Mouse (Mus musculus): Measurements from ENCODE around the gene Hist1h3d. TPM values are rescaled to one million over a fixed set of nuclear protein-coding genes. Genes with fewer than 3 reads are reported as not detected.
"Not testable (repeated sequence)": the region's sequence is repeated elsewhere in the genome, so short reads cannot be mapped to it uniquely, and the experiment has no call there.

Hist1h3d gene
- total RNA-seq, 2 experiments from 2014 or later, result 3.4 to 3.8 TPM

DNA sequence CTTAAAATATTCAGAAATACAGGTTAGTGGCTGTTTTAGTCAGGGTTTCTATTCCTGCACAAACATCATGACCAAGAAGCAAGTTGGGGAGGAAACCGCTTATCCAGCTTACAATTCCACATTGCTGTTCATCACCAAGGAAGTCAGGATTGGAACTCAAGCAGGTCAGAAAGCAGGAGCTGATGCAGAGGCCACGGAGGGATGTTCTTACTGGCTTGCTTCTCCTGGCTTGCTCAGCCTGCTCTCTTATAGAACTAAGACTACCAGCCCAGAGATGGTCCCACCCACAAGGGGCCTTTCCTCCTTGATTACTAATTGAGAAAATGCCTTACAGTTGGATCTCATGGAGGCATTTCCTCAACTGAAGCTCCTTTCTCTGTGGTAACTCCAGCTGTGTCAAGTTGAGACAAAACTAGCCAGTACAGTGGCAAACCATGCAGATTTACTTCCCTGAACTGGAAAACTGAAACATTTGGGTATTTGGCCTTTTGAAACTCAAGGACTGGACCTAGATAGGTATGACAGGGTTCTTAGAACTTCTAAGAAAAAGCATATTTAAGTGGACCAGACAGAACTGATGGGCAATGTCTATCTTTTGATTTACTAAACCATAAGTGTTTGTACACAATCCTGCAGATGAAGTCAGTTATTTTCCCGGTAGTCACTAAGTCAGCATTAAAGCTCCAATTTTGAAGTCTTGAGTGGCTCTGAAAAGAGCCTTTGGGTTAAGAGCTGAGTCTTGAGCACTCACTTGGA lies 33.2 kb upstream of the Hist1h3d start:
- not testable (repeated sequence) for DNase-seq

DNA sequence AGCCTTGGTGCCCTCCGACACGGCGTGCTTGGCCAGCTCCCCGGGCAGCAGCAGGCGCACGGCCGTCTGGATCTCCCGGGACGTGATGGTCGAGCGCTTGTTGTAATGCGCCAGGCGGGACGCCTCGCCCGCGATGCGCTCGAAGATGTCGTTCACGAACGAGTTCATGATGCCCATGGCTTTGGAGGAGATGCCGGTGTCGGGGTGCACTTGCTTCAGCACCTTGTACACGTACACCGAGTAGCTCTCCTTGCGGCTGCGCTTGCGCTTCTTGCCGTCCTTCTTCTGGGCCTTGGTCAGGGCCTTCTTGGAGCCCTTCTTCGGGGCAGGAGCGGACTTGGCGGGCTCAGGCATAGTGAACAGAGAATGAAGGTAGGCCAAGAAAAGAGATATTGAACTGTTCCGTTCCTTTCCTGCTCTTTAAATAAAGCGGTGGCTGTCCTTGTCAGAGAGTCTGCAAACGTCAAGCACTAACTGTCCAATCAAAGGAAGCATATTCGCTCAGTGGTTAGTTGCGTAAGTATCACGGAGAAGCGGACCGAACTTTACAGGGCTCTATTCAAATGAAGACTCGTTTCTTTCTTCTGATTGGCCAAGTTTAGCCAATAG lies 32.5 kb upstream of the Hist1h3d start, which contains the start of gene Hist1h2bh:
Hist1h2bh (minus strand) TSS at position 394 of the 609 bp plus-strand sequence.
- DNase-seq, result peak; percentile 61

DNA sequence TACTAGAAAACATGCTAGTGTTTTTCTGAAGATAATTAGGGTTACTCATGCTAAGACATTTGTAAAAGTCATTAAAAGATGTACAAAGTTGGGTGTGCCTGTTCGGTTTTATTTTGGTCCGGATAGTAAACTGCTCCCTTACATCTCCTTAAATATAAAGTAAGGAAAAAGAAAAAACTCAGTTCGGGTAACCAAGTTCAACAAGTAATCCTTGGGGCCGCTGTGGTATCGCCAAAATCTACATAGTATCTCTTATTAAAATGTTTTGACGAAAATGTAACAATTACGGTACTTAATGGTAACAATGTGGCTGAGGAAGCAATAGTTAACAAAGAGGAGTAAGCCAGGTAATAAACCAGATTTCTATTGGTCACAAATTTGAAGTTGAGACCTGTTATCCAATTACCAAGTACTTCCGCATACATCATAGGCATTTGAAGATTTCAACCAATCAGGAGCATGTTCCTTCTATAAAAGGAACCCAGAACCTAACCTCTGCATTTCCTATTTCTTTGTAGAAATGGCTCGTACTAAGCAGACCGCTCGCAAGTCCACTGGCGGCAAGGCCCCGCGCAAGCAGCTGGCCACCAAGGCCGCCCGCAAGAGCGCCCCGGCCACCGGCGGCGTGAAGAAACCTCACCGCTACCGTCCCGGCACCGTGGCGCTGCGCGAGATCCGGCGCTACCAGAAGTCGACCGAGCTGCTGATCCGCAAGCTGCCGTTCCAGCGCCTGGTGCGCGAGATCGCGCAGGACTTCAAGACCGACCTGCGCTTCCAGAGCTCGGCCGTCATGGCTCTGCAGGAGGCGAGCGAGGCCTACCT lies 31.4 kb upstream of the Hist1h3d start, which contains the start of gene Hist1h3f:
Hist1h3f (plus strand) TSS at position 88 of the 822 bp plus-strand sequence.
- peak; percentile 62 for DNase-seq

DNA sequence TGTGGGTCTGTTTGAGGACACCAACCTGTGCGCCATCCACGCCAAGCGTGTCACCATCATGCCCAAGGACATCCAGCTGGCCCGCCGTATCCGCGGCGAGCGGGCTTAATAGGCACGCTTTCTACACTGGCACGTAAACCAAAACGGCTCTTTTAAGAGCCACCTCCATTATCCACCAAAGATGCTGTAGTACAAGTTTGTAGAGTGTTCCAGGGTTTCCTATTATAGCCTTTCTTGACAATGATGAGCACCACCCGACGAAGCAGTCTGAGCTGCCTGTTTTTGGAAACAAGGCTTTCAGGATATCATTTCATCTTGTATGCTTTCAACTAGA lies 30.8 kb upstream of the Hist1h3d start:
- not testable (repeated sequence) for DNase-seq

DNA sequence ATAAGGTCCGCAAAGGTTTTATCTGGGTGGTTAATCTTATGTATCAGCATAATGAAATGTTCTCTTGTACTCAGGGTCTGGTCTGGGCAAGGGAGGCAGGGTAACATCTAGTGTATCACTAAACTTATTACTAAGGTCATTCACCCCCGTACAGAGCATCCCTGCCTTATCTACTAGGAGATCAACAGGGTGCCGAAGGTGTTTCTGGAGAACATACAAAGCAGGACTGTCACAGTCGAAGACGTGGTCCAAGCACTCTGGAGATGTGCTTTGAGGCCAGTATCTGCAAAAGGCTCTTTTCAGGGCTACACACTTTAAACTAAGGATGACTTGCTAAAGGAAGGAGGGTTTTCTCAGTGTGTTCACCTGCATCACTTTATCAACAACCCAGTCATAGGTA lies 28.9 kb upstream of the Hist1h3d start:
- no peak for DNase-seq

DNA sequence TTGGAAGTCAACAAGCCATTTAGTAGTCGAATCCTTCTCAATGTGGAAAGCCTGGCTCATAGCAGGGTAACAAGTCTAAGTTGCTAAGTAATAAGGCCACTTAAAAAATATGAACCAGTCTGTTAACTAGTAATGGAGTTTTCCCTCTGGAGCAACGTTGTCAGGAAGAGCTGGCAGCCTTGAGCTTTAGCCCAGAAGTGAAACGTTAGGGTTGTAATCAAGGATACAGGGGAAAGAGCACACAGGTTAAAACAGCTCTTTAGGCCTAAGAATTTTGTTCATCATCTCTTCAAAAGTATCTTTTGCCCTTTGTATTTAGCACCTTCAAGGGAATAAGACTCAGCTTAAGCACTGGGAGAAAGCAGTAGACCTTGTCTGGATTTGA lies 24.8 kb upstream of the Hist1h3d start:
- DNase-seq, result no peak

DNA sequence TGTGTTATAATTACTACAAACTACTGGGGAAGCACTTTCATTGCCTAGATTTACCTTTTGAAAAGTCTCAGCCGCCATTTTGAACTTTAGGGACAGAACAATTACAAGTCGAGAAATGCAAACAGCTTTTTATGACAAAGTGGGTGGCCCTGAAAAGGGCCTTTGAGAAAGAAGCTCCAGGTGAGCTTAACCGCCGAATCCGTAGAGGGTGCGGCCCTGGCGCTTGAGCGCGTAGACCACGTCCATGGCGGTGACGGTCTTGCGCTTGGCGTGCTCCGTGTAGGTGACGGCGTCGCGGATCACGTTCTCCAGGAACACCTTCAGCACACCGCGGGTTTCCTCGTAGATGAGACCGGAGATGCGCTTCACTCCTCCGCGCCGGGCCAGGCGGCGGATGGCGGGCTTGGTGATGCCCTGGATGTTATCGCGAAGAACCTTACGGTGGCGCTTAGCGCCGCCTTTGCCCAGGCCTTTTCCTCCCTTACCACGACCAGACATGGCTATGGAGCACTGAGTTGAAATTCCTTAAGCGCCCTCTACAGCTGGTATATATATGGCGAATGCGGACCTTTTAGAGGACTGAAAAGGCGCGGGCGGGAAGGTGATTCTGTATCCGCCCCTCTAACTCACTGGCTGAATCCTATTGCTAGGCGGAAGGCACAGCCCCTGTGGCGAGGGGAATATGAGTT lies 24.3 kb upstream of the Hist1h3d start, which contains the start of gene Hist1h4f:
Hist1h4f (minus strand) TSS at position 503 of the 689 bp plus-strand sequence.
- DNase-seq, result peak; percentile 62

DNA sequence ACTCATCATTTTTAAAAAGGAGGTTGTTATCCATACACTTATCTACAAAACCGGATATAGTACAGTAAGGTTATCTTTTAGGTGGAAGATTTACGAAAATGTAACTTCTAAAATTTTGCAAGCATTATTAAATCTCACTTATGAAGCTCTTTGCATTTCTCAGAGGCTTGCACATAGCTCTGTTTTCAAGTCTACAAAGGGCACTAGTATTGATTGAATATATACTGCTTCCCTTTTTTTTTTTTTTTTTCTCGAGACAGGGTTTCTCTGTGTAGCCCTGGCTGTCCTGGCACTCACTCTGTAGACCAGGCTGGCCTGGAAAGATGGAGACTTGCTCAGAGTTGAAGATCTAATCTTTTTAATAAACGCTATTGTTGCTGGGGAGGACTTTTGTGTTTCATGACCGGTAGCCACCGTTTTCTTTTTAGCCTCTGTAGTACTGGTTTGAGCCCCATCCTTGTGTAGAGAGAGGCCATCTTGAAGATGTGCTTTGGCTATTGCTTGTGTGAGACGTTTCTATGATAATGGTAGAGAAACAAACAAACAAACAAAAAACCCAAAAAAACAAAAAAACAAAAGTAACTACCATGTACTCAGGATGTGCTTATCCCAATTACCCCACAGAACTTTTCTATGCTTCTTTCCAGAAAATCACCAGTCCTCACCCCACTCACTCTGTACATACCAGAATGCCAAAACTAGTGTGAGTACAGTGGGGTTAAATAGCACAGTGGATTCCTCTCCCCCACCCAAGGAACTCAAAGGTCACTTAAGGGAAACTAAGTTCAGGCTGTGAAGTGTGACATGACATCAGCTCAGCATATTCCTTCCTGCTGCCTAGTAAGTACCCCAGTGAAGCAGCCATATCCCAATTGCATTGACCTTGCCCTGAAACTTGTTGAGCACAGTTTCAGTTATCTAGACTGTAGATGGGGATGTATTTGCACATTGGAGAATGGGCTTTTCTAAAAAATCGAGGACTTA lies 23.3 kb upstream of the Hist1h3d start:
- DNase-seq, result no peak

DNA sequence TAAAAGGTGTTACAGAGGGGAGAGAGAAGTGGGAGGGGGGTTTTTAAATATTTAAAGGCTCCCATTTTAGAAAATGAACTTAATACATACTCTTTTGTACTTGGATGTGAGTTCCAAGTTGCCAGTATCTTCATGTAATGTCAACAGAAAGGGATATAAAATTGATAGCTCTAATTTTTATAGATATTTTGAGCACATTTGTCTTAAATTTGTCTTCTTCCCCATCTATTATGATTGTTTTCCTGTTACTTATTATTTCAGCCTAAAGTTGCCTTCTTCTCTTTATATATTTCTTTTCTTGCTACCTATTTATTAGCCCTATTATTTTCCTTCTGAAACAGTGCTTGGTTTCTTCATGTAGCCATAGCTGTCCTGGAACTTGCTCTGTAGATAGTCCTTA lies 22.6 kb upstream of the Hist1h3d start, which contains the start of gene Hist1h1d:
Hist1h1d (plus strand) TSS at position 301 of the 400 bp plus-strand sequence.
- no peak for DNase-seq

DNA sequence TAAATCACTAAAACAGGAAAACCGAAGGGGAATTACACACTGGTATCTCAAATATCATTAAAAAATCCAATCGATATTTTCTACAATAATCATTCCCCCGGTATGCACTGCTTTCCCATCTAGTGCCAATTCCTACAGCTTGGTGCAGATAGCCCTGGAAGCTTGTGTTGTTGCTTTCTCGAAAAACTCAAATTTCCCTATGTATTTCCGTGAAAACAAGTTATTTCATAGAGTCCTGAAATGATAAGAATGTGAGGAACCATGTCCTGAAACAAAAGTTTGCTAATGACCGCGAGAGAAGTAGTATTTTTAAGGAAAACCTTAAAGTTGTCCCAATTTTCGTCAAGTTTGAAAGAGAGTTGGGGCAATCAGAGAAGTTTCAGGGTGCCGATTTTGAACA lies 21.2 kb upstream of the Hist1h3d start:
- DNase-seq, result no peak

DNA sequence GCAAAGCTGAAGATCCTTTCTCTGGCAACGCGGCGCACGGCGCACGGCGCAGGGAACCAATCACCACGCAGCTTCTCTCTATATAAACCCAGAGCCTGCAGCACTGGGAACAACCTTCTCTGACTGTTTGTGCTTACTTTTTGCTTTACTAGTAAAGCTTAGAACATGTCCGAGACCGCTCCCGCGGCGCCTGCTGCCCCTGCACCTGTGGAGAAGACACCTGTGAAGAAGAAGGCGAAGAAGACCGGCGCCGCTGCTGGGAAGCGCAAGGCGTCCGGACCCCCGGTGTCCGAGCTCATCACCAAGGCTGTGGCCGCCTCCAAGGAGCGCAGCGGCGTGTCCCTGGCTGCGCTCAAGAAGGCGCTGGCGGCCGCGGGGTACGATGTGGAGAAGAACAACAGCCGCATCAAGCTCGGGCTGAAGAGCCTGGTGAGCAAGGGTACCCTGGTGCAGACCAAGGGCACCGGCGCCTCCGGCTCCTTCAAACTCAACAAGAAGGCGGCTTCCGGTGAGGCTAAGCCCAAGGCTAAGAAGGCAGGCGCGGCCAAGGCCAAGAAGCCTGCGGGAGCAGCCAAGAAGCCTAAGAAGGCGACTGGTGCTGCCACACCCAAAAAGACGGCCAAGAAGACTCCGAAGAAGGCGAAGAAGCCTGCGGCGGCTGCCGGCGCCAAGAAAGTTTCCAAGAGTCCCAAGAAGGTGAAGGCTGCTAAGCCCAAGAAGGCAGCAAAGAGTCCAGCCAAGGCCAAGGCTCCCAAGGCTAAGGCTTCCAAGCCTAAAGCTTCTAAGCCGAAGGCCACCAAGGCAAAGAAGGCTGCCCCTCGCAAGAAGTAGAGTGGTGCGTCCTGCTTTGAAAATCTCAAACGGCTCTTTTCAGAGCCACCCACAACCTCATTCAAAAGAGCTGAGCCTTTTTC lies 20.4 kb upstream of the Hist1h3d start:
- peak; percentile 58 for DNase-seq

DNA sequence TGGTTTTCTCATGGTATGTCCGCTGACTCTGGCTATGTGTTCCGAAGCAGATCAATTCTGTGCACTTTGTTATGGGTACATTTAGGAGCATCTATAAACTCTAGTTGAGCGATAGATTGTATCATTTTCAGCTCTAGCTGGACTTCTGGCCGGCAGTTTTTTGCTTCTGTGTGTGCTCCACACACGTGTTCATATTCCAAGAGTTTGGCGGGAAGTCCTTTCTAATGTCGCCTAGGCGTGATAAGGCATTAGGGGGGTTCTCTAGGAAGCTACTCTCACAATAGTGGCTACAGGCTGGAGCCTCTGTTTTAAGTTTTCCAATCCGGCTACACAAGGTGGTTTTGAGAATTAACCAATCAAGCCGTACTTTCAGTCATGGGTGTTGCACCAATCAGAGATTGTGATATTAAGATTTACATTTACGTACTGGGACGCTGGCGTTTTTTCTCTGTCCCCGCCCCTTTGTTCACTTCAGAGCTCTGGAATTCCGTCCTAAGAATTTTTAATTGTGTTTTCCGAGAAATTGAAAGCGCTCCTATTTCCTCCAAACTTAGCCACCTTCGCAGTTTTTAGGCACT lies 19.6 kb upstream of the Hist1h3d start:
- peak; percentile 62 for DNase-seq

DNA sequence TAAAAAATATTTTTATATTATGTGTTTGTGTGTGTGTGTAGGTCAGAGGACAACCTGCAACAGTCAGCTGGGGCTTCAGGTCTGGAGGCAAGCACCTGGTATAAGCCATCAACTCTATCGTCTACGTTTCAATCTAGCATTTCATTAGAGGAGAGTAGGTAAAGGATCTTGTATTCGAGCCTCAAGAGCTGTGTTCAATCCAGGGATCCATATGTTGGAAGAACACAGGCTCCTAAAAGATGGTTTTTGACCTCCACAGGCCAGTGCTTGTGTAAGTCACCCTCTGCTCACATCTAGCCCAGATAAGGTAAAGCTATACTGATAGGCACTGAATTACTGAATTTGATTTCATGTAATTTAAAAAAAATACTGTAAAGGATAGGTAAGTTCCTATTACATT lies 18.7 kb upstream of the Hist1h3d start:
- no peak for DNase-seq

DNA sequence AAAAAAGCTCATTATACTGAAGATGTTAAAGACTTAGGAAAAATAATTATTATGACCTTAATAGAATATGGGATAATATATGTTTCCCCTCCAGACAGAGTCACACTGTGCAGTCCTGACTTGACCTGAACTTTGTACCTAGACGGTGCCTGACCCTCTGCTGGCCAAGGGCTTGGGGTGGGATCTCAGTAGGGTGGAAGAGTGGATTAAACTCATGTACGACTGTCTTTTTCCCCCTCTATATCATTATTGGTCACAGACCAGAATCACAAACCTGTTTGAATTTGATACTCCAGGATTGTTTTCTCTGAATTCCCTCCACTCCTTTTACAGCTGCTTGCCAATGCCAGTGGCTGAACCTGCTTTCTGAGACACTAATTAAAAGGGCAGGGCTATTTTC lies 14.9 kb upstream of the Hist1h3d start:
- not testable (repeated sequence) for DNase-seq

DNA sequence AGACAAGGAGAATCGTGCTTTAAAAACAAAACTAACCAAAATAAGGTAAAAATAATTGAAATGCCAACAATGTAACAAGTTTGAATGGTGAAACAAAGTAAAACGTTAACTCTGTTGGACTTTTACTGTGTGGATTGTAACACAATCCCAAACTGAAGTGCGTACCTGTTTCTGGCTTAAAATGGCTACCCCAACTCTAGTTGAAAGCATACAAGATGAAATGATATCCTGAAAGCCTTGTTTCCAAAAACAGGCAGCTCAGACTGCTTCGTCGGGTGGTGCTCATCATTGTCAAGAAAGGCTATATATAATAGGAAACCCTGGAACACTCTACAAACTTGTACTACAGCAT lies 14.1 kb upstream of the Hist1h3d start:
- not testable (repeated sequence) for DNase-seq

DNA sequence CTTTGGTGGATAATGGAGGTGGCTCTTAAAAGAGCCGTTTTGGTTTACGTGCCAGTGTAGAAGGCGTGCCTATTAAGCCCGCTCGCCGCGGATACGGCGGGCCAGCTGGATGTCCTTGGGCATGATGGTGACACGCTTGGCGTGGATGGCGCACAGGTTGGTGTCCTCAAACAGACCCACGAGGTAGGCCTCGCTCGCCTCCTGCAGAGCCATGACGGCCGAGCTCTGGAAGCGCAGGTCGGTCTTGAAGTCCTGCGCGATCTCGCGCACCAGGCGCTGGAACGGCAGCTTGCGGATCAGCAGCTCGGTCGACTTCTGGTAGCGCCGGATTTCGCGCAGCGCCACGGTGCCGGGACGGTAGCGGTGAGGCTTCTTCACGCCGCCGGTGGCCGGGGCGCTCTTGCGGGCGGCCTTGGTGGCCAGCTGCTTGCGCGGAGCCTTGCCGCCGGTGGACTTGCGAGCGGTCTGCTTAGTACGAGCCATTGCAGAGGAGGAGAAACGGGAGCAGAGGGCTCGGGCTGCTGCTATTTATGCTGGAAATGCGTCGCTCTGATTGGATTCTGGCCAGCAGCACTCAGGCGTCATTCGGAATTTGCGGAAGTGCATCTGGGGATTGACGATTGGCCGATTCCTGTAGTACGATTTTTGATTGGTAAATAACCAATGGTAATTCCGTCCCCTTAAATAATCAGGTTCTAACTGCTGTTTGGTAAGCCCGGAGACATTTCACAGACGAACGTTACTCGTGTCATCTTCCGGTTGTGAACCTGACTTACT lies 13.5 kb upstream of the Hist1h3d start, which contains the start of gene Hist1h3e:
Hist1h3e (minus strand) TSS at position 487 of the 777 bp plus-strand sequence.
- peak; percentile 89 for DNase-seq

DNA sequence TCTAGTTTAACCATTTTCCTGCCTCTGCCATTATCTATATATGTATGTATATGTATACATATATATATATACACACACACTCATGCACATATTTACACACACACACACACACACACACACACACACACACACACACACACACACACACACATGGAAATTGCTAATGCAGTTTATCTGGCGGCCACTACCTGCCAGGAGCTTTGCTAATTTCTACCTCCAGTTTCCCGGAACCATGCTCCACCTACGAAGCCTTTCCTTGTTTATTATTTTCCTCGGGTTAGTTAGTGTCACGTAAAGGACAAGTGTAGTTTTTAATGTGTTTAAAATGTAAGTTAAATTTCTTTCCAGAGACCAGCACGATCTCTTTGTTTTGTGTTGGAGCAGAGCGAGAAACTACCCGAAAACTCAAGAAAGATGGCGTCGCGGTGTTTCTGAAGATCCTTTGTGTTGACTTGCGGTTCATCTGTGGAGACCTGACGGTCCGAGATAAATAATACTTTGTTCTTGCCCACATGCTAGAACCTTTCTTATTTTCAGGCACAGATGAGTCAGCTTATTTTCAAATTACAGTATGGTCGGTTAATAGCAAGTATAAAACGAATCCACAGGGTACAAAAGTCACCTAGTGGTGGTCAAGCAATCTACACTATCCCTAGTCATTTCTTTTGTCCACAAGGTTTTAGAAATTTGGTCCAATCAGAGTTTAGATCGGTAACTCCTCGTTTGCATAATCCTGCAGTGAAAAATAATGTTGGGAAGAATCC lies 12.7 kb upstream of the Hist1h3d start:
- DNase-seq, result no peak

DNA sequence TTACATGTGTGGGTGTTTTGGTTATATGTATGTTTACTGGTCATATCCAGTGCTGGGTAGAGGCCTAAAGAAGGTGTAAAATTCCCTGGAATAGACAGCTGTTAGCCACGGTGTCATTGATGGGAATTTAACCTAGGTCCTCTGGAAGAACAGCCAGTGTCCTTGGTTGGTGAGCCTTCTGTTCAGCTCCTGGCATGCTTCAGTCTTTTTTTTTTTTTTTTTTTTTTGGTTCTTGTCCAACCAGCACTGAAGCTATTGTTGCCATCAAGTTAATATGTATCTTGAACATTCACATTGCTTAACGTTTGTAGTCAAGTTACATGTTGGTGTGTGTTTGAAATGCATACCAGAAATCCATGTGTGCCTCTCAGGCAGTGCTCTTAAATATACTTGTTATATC lies 11.1 kb upstream of the Hist1h3d start:
- DNase-seq, result no peak

Measured in gastrocnemius, postnatal 25 days (tissue).